Mouse (Mus musculus): ENCODE results near the gene Sdc1.

The Sdc1 gene

DNA sequence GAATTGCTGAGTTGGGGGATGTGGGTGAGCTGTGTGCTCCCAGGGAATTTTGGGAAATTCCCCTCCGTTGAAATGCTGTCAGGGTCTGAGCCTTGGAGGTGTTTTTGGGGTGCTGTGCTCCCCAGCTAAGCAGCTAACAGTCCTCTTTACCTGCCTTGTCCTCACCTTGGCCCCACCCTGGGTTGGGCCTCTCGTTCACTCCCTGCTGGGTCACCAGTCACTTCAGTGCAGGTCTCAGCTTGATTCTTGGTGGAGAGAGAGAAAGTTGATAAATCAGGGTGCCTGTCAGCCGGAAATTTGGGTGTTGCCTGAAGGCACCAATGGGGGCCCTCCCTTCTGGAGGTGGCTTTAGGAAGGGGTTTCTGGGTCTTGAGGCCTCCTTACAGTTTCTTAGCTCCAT is 11.4 kb downstream of the Sdc1 start:
- DNase-seq = no peak

DNA sequence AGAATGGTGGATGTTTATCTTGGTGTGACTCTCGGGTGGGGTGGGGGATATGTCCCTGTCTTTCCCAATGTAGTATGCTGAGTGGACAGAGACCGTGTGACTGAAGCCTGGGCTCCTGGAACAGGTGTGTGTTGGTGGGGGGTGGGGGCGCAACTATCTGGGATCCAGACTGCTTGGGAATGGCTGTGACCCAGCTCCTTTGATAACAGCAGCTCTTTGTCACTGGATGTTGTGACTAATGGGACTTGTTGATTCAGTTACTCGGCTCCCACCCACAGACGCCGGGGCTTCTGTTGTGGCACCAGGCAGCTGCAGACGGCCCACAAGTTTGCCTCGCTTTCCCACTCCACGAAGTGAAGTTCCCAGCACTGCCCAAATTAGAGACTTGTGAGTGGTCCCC is 13.1 kb downstream of the Sdc1 start:
- DNase-seq = no peak

DNA sequence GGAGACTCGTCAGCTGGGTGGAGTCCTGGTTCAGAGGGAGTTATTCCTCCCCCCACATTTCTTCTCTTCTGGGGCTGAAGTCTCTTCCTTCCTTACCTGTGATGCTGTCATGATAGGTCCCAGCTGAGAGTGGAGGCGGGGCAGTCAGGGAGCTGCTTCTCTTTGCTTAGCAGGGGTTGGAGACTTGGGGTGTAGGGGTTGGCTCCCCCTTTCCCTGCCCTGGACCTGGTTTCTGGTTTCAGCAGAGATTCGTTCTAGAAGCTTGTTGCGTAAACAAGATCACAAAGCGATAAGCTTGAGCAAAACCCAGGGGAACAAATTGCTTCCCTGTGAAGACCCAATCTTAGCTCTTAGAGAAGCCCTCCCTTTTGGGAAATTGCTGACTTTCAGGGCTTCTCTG is 15.4 kb downstream of the Sdc1 start:
- DNase-seq = no peak

DNA sequence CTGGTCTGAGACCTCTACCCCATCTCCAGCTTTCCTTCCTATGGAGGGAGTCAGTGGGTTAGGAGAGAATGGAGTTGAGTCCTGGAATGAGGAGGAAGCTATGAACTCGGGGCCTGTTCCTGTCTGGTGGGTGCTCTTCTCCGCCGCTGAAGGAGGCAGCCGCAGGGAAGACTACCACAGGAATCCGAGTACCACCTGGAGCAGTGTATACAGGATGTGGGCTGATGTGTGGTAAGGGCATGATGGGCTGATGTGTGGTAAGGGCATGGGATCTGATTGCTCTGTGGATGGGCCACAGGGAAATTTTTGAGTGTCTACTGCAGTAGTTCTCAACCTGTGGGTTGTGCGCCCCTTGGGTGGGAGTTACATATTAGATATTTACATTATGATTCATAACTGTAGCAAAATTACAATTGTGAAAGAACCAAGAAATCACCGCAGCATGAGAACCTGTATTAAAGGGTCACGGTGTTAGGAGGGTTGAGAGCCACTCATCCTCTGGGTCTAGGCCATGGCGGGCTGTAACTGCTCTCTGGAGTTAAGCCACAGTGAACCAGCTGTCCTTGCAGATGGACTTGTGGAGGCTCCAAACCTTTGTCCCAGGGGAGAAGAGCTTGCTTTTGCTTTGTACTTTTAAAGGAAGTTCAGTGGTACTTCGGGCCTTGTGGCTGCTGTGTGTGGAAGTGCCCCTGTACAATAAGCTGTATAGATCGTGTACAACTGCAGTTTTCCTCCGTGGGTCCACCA is 16.0 kb downstream of the Sdc1 start:
- DNase-seq = peak; percentile 74 to 76

DNA sequence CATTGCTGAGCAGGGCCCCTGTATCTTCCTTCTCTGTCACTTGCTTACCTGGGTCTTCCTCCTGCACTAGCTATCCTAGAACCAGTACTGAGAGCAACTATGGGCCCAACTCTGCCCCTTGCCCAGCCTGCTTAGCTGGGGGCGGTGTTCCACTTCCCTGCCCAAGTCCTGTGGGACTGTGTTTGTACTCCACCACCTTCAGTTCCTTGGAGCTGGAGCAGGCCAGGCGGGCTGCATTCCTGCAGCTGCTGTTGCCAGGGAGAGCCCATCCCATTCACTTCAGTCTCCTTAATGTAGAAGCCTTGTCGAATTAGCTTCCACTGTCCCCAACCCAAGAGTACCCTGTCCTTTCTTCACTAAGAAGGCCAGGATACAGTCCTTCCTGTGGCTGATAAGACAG is 17.3 kb downstream of the Sdc1 start:
- no peak for DNase-seq

DNA sequence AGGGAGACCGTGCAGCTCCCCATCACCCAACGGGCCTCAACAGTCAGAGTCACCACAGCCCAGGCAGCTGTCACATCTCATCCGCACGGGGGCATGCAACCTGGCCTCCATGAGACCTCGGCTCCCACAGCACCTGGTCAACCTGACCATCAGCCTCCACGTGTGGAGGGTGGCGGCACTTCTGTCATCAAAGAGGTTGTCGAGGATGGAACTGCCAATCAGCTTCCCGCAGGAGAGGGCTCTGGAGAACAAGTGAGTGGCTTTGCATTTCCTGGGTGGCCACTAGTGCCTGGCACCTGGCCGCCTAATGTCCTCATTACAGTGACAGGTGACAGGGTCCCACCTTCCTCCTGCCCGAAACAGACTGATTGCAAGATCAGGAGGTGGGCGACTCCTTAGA is 19.5 kb downstream of the Sdc1 start:
- DNase-seq = no peak

DNA sequence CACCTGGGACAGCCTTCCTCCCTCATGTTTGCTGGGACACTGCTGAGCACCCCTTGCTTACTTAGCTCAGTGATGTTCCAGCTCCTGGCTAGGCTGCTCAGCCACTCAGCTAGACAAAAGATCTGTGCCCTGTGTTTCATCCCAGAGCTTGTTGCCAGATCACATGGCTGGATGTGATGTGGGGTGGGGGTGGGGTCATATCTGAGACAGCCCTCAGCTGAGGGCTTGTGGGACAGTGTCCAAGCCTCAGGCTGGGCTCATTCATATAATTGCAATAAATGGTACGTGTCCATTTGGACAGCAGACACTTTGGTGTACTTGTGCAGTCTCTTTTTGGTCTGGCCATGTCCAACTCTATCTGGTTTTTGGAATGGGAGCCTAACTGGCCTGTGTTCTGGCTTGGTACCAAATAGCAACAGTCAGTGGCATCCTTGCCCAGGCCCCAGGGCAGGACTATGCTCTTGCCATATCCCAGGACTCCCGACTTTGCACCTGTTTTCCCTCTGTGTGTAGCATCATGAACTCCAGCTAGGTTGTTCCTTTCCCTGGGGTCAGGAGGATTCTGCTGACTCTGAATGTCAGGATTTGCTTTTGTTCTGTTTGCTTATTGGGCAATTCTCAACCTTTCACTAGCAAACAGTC is 22.4 kb downstream of the Sdc1 start:
- DNase-seq = peak; percentile 69

DNA sequence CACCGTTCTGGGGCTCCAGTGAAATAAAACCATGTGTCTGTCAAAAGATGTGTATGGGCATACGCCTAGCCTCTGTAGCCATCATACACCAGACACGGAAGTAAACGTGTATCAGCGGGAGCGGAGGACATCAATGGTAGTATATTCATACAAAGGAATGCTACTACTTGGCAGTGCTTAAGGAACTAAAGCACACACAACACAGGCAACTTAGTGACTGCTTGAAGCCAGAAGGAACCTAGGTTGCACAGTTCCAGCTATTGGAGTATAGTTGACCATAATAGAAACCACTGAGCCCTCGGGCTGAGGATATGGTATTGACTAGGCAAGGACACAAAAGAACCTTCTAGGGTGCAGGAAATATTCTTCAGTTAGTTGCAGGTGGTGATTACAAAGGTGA is 26.8 kb downstream of the Sdc1 start:
- no peak for DNase-seq

DNA sequence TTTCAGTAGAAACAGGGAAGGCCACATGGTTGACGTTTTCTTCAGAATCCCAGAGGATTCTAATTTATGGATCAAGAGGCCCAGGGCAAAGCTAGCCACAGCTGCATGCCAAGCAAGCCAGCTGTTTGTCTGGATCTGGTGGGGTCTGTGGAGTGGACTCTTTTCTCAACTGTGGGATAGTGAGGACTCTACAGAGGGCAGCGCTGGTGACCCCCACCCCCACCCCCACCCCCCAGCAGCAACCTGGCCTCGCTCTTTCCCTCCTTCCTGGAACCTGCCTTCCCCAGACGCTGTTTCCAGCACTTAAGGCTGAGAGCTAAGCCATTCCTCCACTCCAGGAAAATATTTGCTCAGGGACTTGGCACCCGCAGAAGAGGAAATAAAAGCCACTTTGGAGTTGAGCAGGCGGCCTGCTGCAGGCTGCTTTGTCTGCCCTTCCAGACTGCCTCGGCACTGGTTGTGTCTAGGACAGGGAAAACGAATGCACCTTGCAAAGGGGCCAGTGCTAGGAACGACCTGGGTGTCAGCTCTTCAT is 27.4 kb downstream of the Sdc1 start:
- DNase-seq = no peak

DNA sequence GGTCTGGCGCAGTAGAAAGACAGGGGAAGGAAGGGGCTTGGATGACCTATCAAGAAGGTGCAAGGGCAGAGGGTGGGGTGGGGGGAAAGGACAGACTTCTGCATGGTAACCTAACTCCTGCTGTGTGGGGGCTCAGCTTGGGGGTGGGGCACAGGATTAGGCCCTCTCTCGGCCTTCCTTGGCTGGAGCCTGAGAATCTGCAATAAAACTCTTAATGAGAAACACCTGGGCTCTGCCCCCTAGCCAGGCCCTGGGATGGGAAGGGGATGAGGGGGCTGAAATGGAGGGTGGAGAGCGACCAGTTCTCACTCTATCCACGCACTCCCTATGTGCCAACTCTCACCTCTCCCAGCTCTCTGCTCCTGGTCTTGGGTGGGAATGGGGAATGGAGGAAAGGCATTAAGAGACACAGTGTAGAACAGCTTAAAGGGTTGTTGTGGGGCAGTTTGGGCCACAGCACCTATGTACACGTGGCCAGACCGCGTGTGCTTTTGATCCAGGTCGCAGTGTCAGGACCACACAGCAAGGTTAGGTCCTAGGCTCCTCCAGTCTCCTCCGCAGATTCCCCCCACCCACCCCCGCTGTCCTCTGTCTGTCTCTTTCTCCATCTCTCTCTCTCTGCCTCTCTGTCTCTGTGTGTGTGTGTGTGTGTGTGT is 32.4 kb downstream of the Sdc1 start:
- no peak for DNase-seq

DNA sequence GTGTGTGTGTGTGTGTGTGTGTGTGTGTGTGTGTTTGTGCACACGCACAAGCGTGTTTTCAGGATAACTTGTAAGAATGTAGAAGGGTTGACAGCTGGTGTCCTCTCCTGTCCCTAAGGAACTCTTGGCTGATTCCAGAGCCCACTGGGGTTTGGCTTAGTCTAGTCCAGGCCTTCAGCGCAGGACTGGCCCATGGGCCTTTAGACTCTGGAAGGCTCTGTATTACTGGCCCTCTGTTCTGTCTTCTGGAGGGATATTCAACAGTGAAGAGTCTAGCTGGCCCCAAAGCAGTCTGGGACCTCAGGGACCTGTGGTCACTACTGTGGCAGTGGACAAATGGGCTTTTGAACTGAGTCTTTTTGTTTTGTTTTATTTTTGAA is 32.9 kb downstream of the Sdc1 start:
- DNase-seq = no peak

DNA sequence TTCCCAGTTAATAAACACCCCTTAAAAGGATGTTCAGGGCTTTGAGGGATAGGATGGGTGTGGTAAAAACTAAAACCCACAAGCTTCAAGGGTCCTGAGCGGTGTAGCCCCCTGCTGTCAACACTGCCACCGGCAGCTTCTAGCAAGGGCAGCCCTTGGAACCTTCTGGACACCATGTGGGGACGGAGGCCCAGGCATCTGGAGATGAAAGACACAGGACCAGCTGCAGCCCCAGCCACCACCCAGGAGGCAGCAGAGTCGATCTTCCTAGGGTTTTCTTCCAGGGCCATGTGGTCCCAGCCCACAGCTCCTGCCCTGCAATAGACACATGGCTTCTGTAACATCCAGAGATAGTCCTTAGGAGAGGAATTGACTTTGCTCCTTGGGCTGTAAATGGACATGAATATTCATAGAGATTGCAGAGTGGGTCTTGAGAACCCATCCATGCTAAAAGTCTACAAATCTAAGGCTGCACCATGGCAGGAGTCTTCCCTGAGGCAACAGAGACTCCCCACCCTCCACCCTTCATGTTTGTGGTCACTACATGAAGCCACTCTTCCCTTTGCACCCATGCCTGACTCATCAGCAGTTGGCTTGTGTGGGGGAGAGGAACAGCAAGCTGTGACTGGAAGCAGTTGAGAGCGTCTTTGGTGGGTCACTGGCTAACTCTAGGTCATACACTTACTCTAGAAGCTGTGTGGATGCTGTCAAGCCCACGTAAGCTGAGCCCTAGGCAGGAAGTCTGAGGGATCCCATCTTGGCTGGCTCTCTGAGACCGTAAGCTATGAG is 34.0 kb downstream of the Sdc1 start:
- DNase-seq = no peak

DNA sequence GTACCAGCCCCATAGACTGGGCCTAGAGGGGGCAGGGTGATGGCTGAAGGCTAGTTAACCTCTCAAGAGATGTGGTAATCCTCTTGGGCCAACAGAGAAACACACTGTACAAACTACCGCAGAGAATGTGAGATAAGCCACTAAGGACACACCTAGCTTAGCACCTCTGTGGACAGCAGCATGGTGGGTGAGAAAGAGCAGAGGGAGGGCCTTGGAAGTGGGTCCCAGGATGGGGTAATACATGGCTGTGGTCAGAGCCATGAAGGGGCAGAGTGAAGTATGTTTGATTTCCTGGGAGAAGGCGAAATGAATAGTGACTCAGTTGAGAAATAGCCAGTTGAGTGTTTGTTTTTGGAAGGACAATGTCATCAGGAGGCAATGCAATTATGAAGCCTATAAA is 38.0 kb downstream of the Sdc1 start:
- DNase-seq = no peak

DNA sequence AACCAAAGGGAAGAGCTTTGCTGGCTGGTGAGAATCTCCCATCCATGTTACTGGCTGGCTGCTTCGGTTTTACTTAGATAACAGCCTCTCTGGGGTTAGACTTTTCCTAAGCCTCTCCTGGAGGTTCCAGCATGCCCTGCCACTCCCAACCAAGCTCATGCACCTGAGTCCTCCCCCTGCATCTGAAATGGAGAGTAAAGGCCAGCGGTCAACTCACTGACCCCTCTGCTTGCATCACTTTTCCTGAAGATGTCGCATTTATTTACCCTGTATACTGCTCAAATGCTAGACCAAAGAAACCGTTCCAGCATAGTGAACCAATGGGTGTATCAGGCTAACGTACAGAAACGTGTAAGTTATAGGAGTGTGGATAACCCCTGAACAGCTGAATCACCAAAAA is 38.5 kb downstream of the Sdc1 start:
- no peak for DNase-seq

DNA sequence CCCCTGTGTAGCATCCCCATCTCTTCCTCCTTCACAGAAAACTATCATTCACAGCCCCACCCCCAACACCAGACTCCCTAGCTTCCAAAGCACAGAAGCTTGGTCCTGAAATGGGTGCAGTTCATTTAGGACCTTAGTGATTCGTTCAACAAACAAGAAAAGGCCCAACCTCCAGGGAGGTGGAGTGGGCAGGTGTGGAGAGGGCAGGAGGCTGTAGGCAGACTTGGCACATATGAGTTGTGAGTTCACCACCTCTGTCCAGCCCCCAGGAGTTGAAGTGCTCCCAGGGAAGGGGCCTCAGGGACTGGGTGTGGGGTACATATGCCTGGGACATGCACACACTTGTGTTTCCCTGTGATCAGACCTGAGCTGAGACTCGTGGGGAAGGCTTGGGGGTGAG is 39.8 kb downstream of the Sdc1 start:
- no peak for DNase-seq

DNA sequence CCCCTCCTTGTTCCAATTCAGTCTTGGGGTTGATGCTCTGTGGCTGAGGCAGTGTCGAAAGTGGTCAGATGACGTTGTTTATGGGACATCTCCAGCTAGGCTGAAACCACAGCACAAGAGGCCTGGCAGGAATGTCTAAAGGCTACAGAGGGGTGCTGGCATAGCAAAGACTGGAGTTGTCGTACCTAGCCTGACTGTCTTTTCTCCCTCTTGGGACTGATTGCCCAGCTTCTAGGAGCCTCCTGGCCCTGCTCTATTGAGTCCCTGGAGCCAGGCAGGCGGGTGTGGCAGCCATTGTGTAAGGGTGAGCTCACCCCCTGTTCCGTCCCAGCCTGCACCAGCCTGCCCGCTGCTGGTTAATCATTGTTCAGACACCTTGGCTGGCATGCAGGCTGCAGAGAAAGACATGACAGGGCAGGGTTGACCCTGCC is 40.3 kb downstream of the Sdc1 start:
- no peak for DNase-seq

DNA sequence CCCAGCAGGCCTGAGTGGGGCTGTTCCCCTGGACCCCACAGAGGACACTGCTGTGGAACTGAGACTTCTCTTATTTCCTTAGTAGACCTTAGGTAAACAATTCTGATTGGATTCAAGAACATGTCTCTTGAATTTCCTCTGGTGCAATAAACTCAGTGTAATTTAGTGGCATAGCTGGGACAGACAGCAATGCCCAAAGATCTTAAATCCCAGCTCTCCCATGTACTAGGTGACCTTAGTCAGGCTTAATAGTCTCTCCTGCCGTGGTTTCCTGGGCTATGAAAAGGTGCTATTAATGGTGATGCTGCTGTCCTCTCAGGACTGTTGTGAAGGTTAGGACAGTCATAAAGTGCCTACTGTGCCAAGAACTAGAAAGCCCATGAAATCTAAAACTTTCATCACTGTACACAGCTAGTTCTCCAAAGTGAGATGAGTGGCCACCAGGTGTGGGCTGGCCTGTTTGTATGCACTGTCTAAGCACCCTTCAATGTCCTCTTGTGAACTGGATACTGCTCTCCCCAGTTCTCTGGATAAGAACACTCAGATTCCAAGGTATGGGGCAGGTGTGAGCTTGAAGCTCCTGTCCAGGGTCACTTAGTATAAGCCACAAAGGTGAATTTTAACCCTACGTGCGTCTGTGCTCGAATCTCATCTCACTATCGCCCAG is 40.9 kb downstream of the Sdc1 start:
- DNase-seq = no peak

DNA sequence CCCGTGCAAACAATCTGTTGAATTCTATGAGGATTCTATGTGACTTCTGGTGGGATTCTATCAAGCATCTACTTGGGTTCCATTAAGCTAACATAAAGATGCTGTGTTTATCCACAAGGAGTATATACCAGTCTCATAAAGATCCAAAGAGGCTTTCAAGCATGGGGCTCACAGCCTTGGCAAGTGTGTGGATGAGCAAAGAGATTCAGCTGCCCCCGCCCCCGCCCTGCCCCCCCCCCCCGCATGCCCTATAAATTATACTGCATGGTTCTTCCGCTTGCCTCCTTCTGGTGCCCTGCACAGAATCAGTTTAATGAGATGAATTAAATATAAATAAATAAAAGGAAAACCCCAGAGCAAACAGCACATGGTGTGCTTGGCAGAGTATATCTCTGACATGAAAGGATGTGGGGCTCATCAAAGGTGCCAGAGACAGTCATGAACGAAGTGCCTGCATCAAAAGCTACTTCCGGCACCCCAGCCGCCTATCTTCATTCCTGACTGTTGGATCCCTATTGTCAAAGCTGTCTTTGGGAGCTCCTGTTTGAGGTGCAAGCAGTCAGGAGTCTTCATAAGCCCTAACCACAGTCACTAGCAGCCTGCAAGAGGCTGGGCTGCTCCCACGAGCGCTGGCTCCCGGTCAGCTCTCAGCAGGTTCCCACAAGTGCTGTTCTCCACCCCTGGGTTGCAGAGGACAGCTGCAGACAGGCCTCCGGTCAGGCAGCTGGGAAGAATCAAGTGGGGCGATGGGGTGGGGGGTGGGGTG is 46.5 kb downstream of the Sdc1 start:
- peak; percentile 51 to 73 for DNase-seq

DNA sequence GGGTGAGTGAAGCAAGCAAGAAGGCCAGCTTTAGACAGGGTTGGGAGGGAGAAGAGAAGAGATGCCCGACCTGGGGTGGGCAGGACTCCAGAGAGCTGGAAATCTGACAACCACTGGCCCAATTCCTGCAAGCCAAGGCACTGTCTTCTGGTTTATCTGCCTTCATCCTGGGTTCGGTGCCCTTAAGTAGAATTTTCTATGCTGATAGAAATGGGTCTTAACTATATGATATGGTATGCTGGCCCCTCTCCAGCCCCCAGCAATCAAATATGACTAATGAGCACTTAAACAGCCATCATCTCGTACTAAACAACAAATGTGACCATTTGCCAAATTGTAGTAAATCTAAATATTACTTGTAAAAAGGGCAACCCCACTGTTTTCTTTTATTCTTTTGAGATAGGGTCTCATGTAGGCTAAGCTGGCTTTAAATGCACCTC is 47.1 kb downstream of the Sdc1 start:
- peak; percentile 63 to 67 for DNase-seq

DNA sequence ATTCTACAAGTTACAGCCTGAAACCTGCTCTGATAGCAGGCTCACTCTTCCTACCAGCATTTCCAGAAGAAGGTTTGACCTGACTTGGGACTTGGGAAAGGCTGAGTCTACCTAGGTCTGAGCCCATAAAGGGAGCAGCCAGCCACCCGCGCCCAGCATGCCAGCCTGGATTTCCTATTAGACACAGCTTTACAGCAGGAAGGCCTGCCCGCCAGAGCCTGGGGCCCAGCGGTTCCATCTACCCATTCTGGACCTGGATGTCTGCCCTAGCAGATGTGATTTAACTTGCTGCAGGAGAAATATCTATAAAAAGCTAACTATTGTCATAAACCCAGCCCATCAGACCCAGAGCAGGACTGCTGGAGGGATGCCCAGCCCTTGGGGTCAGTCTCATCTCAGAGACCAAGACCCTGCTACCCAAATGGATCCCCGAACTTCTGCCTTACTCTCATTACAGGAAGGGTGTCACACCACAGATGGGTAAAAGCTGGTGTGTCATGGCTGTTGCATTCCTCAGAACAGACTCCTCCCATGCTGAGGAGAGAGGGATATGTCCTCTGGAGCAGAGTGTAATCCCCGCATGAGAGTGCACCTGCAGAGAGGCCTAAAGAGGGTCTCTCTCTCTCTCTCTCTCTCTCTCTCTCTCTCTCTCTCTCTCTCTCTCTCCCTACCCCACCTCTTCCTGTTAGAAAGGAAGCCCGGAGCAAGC is 54.0 kb downstream of the Sdc1 start:
- no peak for DNase-seq

All from cerebellum, postnatal 10 days (tissue).